Mouse (Mus musculus) embryonic facial prominence, embryonic 12.5 days (tissue): ENCODE results near the gene Il11ra1. TPM values are rescaled to one million over a fixed set of nuclear protein-coding genes. Genes with fewer than 3 reads are reported as not detected.
A peak's percentile ranks its signal among the peaks of the same experiment; 100 is the strongest.
"Not testable (repeated sequence)": the region's sequence is repeated elsewhere in the genome, so short reads cannot be mapped to it uniquely, and the experiment has no call there.

ENCODE experiments used
- ATAC-seq: fragments of 200-750 bp; cut with Nextera tagmentation; 2 replicates; pipeline ENCODE4 v1.8.0; 2017; ENCODE audit not compliant: insufficient number of reproducible peaks, insufficient read depth, low FRiP score, low TSS enrichment
- H3K27ac ChIP-seq: fragments of 300-500 bp; sonication (generic); 2 replicates; pipeline ENCODE4 v1.5.1; 2016; ENCODE audit warnings: mild to moderate bottlenecking
- H3K27me3 ChIP-seq: fragments of 300-500 bp; sonication (generic); 2 replicates; pipeline ENCODE4 v1.6.1; 2016; ENCODE audit warnings: mild to moderate bottlenecking, moderate library complexity
- H3K36me3 ChIP-seq: fragments of 300-500 bp; sonication (generic); 2 replicates; pipeline ENCODE4 v1.6.1; 2016; ENCODE audit warnings: mild to moderate bottlenecking
- H3K4me1 ChIP-seq: fragments of 300-500 bp; sonication (generic); 2 replicates; pipeline ENCODE4 v1.6.1; 2016
- H3K4me2 ChIP-seq: fragments of 300-500 bp; sonication (generic); replicated peaks from 2 replicates; pipeline ENCODE4 v1.6.1; 2016; ENCODE audit warnings: mild to moderate bottlenecking, moderate library complexity
- H3K4me3 ChIP-seq: fragments of 300-500 bp; sonication (generic); 2 replicates; pipeline ENCODE4 v1.5.1; 2016; ENCODE audit warnings: mild to moderate bottlenecking
- H3K9ac ChIP-seq: fragments of 300-500 bp; sonication (generic); 2 replicates; pipeline ENCODE4 v1.6.1; 2016; ENCODE audit warnings: mild to moderate bottlenecking, moderate library complexity
- H3K9me3 ChIP-seq: fragments of 300-500 bp; sonication (generic); 2 replicates; pipeline ENCODE4 v1.6.1; 2016; ENCODE audit warnings: mild to moderate bottlenecking, moderate library complexity
- WGBS: fragments of 180-500 bp; shearing (Covaris S2); methylation state at CpG from one replicate; pipeline ENCODE4 v1.1.7; 2016; 5-methylcytosine and 5-hydroxymethylcytosine counted together
- polyA plus RNA-seq: library from polyadenylated mRNA; unstranded; fragments of >200 nt; fragmentation: Nextera tagmentation; extraction: Ambion mirVana; gene quantifications from 2 replicates; pipeline ENCODE4 v1.2.1, GENCODE M21; 2016

The Il11ra1 gene
- polyA plus RNA-seq = 337 and 358 TPM in 2 replicates

DNA sequence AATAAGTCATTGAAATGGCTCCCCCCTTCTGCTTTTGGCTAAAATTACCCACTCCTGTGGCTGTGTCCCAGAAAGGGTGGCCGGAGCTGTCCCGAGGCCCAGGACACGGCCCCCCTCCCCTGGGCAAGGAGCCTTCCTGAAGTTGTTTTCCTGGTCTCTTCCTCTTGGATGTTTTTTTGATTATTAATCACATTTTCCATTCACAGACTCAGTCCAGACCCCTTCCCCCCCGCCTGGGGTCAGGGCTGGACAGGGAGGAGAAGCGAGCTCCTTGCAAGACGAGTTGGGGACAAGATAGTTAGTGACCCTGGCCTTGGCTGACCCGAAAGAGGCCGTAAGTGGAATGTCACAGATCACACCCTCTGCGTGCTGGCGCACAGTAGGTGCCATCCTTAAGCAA lies at the start of gene Il11ra1:
Gene Il11ra1 (plus strand): TSS at position 207 of the 400 bp plus-strand sequence.
- not testable (repeated sequence) for H3K4me1 ChIP-seq, H3K27ac ChIP-seq, ATAC-seq, H3K9ac ChIP-seq, H3K36me3 ChIP-seq, H3K9me3 ChIP-seq, H3K4me3 ChIP-seq, H3K27me3 ChIP-seq
- WGBS = 73% methylated on average over 10 of the region's 10 CpGs
- H3K4me2 ChIP-seq = peak within 1 kb of the TSS; percentile 38

DNA sequence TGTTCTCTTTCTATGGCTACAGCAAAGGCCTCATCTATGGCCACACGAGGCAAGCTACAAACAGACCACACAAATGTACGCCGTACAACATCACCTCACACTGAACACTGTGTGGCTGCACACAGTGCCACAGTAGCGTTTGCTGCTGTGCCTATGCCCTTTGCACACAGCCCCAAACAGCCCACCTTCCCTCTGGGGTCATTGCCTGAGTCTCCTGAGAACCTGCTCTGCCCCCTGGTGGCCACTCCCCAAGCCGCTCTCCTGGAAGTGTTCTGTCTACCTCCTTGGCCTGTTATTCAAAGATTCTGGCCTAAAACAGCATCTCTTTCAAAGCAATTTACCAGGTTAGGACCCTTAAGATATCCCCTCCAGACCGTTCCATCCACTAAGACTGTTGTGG lies 46.5 kb upstream of the Il11ra1 start:
- 38% methylated on average over 6 of the region's 6 CpGs for WGBS
- no peaks in the 10 kb centered on the region for H3K9me3 ChIP-seq
- no peak overlapping the region for H3K27ac ChIP-seq
- no peak overlapping the region for H3K9ac ChIP-seq
- H3K36me3 ChIP-seq = no peaks in the 10 kb centered on the region
- H3K27me3 ChIP-seq = no peaks in the 10 kb centered on the region
- ATAC-seq = peak; percentile 28; the same call in 1 of the 2 replicates
- H3K4me2 ChIP-seq = no peak overlapping the region
- peaks cover 15% of the 10 kb centered on the region for H3K4me1 ChIP-seq
- no peak overlapping the region for H3K4me3 ChIP-seq

DNA sequence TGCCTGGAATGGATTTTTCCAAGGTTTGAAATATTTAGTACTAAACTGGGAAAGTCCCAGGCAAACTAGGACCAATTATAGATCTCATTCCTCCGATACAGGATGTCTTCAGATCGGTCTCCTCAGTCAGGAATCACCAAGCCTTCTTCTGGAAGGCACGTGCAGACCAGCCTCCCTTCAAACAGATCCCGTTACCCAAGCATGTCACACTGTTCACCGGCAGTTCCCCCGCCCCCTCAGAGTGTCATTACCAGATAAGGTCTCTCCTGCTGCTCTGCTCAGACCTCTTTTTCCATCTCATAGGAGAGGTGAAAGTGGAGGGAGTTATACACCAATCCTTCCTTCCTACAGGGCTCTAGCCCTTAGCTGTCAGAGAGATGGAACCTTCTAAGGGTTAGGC lies 46.1 kb upstream of the Il11ra1 start:
- H3K4me1 ChIP-seq = peaks cover 20% of the 10 kb centered on the region
- WGBS = 62% methylated on average over 6 of the region's 6 CpGs

DNA sequence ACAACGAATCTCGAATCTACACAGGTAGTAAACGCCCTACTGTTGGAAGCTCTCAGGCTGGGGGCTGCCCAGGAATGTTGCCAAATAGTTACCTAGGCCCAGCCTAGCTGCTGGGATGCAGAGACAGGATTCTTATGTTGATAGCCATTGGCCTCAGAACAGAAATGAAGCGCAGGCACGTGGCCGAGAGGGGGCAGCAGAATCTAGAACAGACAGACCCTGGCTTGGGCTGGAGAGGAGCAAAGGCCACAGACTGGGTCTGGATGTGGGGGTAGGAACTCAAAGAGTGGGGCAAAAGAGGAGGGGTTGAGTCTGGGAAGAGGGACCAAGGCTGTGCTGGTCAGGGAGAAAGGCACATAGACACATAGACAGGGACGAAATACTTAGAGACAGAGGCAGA lies 45.6 kb upstream of the Il11ra1 start:
- H3K27me3 ChIP-seq = no peaks in the 10 kb centered on the region
- no peak overlapping the region for H3K9ac ChIP-seq
- no peak overlapping the region for H3K4me3 ChIP-seq
- WGBS = 13% methylated on average over 7 of the region's 7 CpGs
- no peaks in the 10 kb centered on the region for H3K9me3 ChIP-seq
- H3K36me3 ChIP-seq = no peaks in the 10 kb centered on the region
- H3K27ac ChIP-seq = no peak overlapping the region
- no peak for ATAC-seq
- H3K4me1 ChIP-seq = peaks cover 24% of the 10 kb centered on the region
- no peak overlapping the region for H3K4me2 ChIP-seq

More for the DNA sequence above, 46.1 kb upstream of the Il11ra1 start:
- no peak overlapping the region for H3K9ac ChIP-seq
- ATAC-seq = no peak
- H3K36me3 ChIP-seq = no peaks in the 10 kb centered on the region
- H3K27ac ChIP-seq = no peak overlapping the region
- no peaks in the 10 kb centered on the region for H3K9me3 ChIP-seq
- H3K4me2 ChIP-seq = no peak overlapping the region
- no peak overlapping the region for H3K4me3 ChIP-seq
- no peaks in the 10 kb centered on the region for H3K27me3 ChIP-seq

DNA sequence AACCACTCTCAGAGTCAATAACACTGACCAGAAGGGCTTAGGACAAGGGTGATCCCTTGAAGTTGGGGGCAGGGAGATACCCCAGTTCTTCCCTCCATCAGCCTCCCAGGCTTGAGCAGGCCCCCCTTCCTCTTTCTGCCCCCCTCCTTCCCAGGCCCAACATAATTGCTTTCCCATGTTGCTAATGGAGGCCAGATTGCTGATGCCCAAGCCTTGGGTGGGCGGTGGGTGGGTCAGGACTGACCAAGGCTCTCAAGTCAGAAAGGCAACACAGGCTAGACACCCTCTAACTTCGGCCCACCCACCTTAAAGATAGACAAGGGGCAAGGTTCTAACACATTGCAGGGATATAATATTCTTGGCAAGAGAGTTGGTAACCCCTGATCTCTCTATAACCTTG lies 44.3 kb upstream of the Il11ra1 start:
- no peaks in the 10 kb centered on the region for H3K9me3 ChIP-seq
- no peaks in the 10 kb centered on the region for H3K36me3 ChIP-seq
- ATAC-seq = no peak
- no peak overlapping the region for H3K4me3 ChIP-seq
- peaks cover 37% of the 10 kb centered on the region for H3K4me1 ChIP-seq
- 40% methylated on average over 2 of the region's 2 CpGs for WGBS
- no peak overlapping the region for H3K27ac ChIP-seq
- no peaks in the 10 kb centered on the region for H3K27me3 ChIP-seq
- no peak overlapping the region for H3K4me2 ChIP-seq
- H3K9ac ChIP-seq = no peak overlapping the region

DNA sequence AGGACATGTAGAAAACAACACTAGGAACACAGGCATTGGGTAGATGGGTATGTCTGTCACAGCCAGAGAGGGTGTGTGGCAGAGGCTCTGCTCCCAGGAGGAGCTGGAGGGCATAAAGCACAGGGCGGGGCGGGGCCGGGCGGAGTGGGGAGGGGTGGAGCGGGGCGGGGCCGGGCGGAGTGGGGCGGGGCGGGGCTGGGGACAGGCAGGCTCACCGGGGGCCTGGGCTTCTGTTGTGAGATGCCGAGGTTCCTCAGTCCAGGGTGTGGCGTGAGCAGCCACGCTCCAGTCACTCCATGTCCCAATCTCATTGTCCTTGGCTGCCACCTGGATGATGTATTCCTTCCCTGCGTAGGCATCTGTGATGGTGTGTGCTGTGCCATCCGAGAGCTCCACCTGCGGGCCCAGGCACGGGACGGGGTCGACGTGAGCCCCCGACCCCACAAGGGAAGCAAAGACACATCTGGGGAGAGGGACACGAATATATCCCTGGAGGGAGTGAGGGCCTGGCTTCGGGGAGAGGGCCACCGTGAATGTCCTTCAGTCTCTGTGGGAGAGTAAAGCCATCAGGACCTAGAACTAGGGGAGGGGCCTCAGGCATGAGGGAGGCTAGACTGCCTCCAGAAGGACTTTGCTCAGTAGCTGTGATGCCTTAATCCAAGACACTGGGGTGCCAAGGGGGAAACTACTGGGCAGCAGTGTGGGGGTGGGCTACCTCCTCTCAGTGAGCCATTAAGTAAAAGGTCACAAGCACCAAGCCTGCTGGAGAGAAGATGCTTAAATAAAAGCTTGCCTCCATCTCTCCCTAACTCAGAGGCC lies 41.0 kb upstream of the Il11ra1 start:
- no peak overlapping the region for H3K4me2 ChIP-seq
- H3K9ac ChIP-seq = no peak overlapping the region
- no peak overlapping the region for H3K4me3 ChIP-seq
- no peaks in the 10 kb centered on the region for H3K9me3 ChIP-seq
- H3K4me1 ChIP-seq = peaks cover 65% of the 10 kb centered on the region
- 14% methylated on average over 25 of the region's 25 CpGs for WGBS
- peaks cover 3% of the 10 kb centered on the region; the same call in 1 of the 2 replicates for H3K27me3 ChIP-seq
- 0 out of 2 replicates have a peak, but pooled peaks cover 3% of the 10 kb centered on the region for H3K36me3 ChIP-seq
- no peak overlapping the region for H3K27ac ChIP-seq
- ATAC-seq = no peak

DNA sequence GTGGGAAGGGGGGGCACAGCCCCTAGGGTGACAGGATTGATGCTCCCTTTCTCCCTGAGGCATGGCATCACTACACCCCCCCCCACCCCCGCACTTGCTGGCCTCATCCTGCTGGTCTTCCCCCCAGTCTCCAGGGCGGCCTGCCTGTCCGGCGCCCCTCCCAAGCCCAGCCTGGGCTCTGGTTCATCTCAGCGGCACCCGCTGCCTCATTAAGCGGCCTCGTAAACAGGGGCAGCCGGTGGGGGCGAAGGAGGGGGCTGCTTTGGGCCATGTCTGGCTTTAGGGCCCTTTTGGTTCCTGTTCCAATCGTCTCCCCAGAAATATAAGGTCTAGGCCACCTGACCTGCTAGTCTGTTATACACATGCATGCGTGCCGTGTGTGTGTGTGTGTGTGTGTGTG lies 40.2 kb upstream of the Il11ra1 start:
- Histone ChIP-seq H3K4me3 (no peak overlapping the region), H3K9me3 (no peaks in the 10 kb centered on the region), H3K9ac (peak overlapping the region; percentile 7; the same call in 1 of the 2 replicates), H3K4me1 (peaks cover 69% of the 10 kb centered on the region), H3K36me3 (0 out of 2 replicates have a peak, but pooled peaks cover 3% of the 10 kb centered on the region), H3K27ac (no peak overlapping the region), H3K27me3 (peaks cover 3% of the 10 kb centered on the region; the same call in 1 of the 2 replicates), H3K4me2 (no peak overlapping the region)
- ATAC-seq = no peak
- 46% methylated on average over 13 of the region's 13 CpGs for WGBS

DNA sequence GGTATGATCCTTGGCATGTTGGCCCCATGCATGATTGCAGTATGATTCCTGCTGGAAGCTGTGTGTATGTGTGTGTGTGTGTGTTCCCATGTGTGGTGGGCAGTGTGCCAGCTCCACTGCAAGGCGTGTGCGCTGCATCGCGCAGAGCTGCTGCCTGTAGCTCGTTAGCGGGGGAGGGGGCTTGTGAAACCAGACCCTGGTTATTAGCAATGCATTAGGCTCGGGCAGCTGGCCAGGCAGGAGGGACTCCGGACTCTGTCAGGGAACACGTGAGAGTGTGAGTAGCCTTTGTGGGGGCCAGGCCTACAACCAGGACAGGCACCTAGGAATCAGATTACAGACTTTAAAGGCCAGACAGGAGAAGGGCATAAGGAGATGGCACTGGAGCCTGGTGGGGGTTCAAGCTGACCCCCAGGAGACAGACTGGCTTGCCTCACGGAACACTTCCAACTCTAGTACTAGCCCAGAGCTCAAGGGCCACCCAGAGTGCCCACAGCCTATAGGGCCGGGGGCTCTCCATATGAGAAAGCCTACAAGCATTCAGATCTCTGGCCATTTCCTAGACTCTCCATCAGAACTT lies 38.8 kb upstream of the Il11ra1 start:
- no peaks in the 10 kb centered on the region for H3K9me3 ChIP-seq
- 7% methylated on average over 11 of the region's 11 CpGs for WGBS
- H3K9ac ChIP-seq = no peak overlapping the region
- no peak overlapping the region for H3K4me3 ChIP-seq
- H3K27ac ChIP-seq = peak overlapping the region; percentile 38; the same call in 1 of the 2 replicates
- H3K27me3 ChIP-seq = peaks cover 3% of the 10 kb centered on the region; the same call in 1 of the 2 replicates
- H3K4me2 ChIP-seq = no peak overlapping the region
- peak; percentile 45; the same call in 1 of the 2 replicates for ATAC-seq
- 0 out of 2 replicates have a peak, but pooled peaks cover 3% of the 10 kb centered on the region for H3K36me3 ChIP-seq
- H3K4me1 ChIP-seq = peaks cover 76% of the 10 kb centered on the region

DNA sequence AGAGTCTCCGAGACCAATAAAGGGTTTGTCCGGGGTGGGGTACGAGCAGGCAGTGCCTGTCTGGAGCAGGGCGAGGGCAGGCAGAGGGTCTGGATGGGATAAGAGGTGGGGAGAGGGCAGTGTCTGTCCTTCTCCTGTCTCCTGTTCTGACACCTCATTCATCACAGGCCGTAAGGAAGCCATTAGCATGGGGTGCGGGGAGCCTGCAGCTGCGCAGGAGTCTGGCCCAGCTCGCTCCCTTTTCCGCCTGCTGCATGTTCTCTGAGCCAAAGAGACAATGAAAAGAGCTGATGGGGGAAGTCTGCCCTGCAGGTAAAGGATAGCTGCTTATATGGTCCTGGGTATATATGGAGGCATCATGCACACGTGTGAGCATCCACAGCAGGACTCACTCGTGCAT lies 37.1 kb upstream of the Il11ra1 start:
- no peaks in the 10 kb centered on the region for H3K9me3 ChIP-seq
- H3K4me2 ChIP-seq = no peak overlapping the region
- H3K9ac ChIP-seq = no peak overlapping the region
- H3K4me1 ChIP-seq = peaks cover 77% of the 10 kb centered on the region
- WGBS = 55% methylated on average over 11 of the region's 11 CpGs
- no peak overlapping the region for H3K4me3 ChIP-seq
- H3K27ac ChIP-seq = no peak overlapping the region
- peaks cover 3% of the 10 kb centered on the region; the same call in 1 of the 2 replicates for H3K27me3 ChIP-seq
- 0 out of 2 replicates have a peak, but pooled peaks cover 3% of the 10 kb centered on the region for H3K36me3 ChIP-seq
- no peak for ATAC-seq

DNA sequence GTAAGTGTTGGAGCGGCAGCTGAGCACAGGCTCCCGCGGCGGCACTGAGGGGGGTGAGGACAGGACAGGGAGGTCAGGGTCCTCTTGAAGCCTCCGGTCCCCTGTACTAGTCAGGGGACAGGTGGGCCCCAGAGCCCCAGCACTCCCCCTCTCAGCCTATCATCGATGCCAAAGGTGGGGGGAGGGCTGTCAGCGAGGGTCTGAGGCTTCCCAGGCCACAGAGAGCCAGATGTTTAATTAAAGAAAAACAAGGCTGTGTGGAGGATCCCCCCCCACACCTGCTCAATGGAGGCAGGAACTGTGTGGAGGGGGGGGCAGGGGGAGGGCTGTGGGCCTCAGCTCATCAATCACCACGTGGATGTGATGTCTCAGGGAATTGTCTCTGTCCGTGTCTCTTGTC lies 36.2 kb upstream of the Il11ra1 start:
- no peak overlapping the region for H3K4me3 ChIP-seq
- no peak overlapping the region for H3K27ac ChIP-seq
- no peak overlapping the region for H3K9ac ChIP-seq
- no peak overlapping the region for H3K4me2 ChIP-seq
- H3K9me3 ChIP-seq = no peaks in the 10 kb centered on the region
- peaks cover 3% of the 10 kb centered on the region; the same call in 1 of the 2 replicates for H3K27me3 ChIP-seq
- H3K4me1 ChIP-seq = peaks cover 73% of the 10 kb centered on the region
- 0 out of 2 replicates have a peak, but pooled peaks cover 3% of the 10 kb centered on the region for H3K36me3 ChIP-seq
- ATAC-seq = no peak
- WGBS = 19% methylated on average over 9 of the region's 9 CpGs

DNA sequence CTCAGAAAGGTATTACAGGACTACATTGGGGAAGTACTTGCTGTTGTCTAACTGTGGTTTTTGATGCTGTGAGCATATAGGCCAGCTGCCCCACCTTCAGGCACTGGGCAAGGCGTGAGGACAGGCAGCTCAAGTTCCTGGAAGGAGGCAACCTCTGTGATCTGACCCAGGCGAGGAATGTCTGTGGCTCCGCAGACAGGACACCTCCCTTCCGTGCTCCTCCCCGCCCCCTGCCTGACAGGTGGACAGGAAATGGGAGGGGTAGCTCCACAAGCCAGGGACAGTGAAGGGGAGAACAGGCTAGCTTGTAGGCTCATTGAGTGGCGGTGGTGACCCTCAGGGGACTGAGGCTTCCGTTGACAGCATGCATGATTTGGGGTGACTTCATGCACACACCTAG lies 35.3 kb upstream of the Il11ra1 start:
- ATAC-seq = no peak
- Histone ChIP-seq H3K27ac (peak overlapping the region; percentile 80; the same call in 1 of the 2 replicates), H3K9me3 (no peaks in the 10 kb centered on the region), H3K4me1 (peaks cover 64% of the 10 kb centered on the region), H3K9ac (no peak overlapping the region), H3K4me3 (no peak overlapping the region), H3K36me3 (0 out of 2 replicates have a peak, but pooled peaks cover 3% of the 10 kb centered on the region), H3K27me3 (peaks cover 3% of the 10 kb centered on the region; the same call in 1 of the 2 replicates), H3K4me2 (no peak overlapping the region)
- 22% methylated on average over 7 of the region's 7 CpGs for WGBS
